ENCODE assay signal across 8 mouse cellular contexts in genomic region chr1:133132388-133133326, GRCm38 (mm10). TPM values are rescaled to one million over a fixed set of nuclear protein-coding genes. Genes with fewer than 3 reads are reported as not detected.
DNase-seq lines count a peak whose midpoint lies in the region; ATAC-seq and TF ChIP-seq lines count a peak whose summit lies in the region.

No protein-coding gene starts in this region.

- H3K9me3 ChIP-seq in intestine, embryonic 14.5 days (ENCODE audit: control insufficient read depth, low read length): no peaks in the 10 kb centered on the region
- H3K9me3 ChIP-seq in midbrain, embryonic 16.5 days (replicated peaks; ENCODE audit: control insufficient read depth, low read length, poor library complexity, severe bottlenecking): no peaks in the 10 kb centered on the region

- TF ChIP-seq POLR2A in embryonic fibroblast, embryonic 13.5 days (IDR thresholded peaks at IDR 0.05; ENCODE audit: low read depth, low read length): no peak

- no peak for TF ChIP-seq CTCF in embryonic fibroblast, embryonic 13.5 days (IDR thresholded peaks at IDR 0.05; ENCODE audit: borderline replicate concordance, insufficient read depth, low read length)

- 0 out of 2 replicates have a peak overlapping the region, but pooled peaks have one; percentile 94 for H3K27ac ChIP-seq in embryonic fibroblast, embryonic 13.5 days (ENCODE audit: insufficient read depth, low read length)
- peak overlapping the region; percentile 96; the same call in 1 of the 2 replicates for H3K27ac ChIP-seq in intestine, embryonic 14.5 days (ENCODE audit: low read depth)
- no peak overlapping the region; the same call in 1 of the 2 replicates for H3K27ac ChIP-seq in midbrain, embryonic 16.5 days (ENCODE audit: low read length)

- DNase-seq in adrenal gland, adult 18-20 months (ENCODE audit: low spot score in 2 of 2): peak; percentile 24 to 30
- DNase-seq in adrenal gland, postnatal 4 days (ENCODE audit: low spot score in 2 of 2): no peak
- peak; percentile 35 for DNase-seq in A20 (ENCODE audit: low read depth, low spot score)
- DNase-seq in intestine, embryonic 14.5 days (ENCODE audit: low spot score): no peak
- no peak for DNase-seq in urinary bladder, postnatal 10 days (ENCODE audit: low spot score)
- no peak for DNase-seq in left cerebral cortex, adult 11 months (ENCODE audit: low spot score)

- H3K4me1 ChIP-seq in embryonic fibroblast, embryonic 13.5 days (ENCODE audit: control insufficient read depth, insufficient read depth, low read length): no peaks in the 10 kb centered on the region
- peaks cover 25% of the 10 kb centered on the region for H3K4me1 ChIP-seq in intestine, embryonic 14.5 days (replicated peaks; ENCODE audit: control insufficient read depth, insufficient read depth, low read length)
- peaks cover 42% of the 10 kb centered on the region for H3K4me1 ChIP-seq in midbrain, embryonic 16.5 days (ENCODE audit: control insufficient read depth, insufficient read depth, low read length)

- H3K4me2 ChIP-seq in intestine, embryonic 14.5 days (ENCODE audit: low read length): peak overlapping the region; percentile 85
- H3K4me2 ChIP-seq in midbrain, embryonic 16.5 days (ENCODE audit: low read length): peak overlapping the region; percentile 100

- 7% methylated on average over 26 of the region's 26 CpGs for WGBS in intestine, embryonic 14.5 days
- WGBS in midbrain, embryonic 16.5 days: 12% methylated on average over 26 of the region's 26 CpGs

- ATAC-seq in intestine, embryonic 14.5 days (replicated peaks; ENCODE audit: low FRiP score, low TSS enrichment, low read depth): no peak
- no peak for ATAC-seq in midbrain, embryonic 16.5 days

- peak overlapping the region; percentile 92 for H3K4me3 ChIP-seq in embryonic fibroblast, embryonic 13.5 days (ENCODE audit: insufficient read depth, low read length)
- H3K4me3 ChIP-seq in intestine, embryonic 14.5 days (ENCODE audit: low read depth, low read length): peak overlapping the region; percentile 100
- H3K4me3 ChIP-seq in midbrain, embryonic 16.5 days (ENCODE audit: low read depth, low read length): peak overlapping the region; percentile 98

- peak overlapping the region; percentile 98 for H3K9ac ChIP-seq in intestine, embryonic 14.5 days (ENCODE audit: low read length)
- peak overlapping the region; percentile 96 for H3K9ac ChIP-seq in midbrain, embryonic 16.5 days (ENCODE audit: low read depth, low read length)

- H3K36me3 ChIP-seq in intestine, embryonic 14.5 days (ENCODE audit: control insufficient read depth, insufficient read depth, low read length): peaks cover 30% of the 10 kb centered on the region
- H3K36me3 ChIP-seq in midbrain, embryonic 16.5 days (ENCODE audit: control insufficient read depth, insufficient read depth, low read length): peaks cover 5% of the 10 kb centered on the region

- H3K27me3 ChIP-seq in intestine, embryonic 14.5 days (replicated peaks; ENCODE audit: control insufficient read depth, insufficient read depth, low read length): no peaks in the 10 kb centered on the region
- H3K27me3 ChIP-seq in midbrain, embryonic 16.5 days (ENCODE audit: control insufficient read depth, insufficient read depth, low read depth, low read length): no peaks in the 10 kb centered on the region

RNA-seq across cellular contexts. Expression of gene Ppp1r15b, which starts 1.7 kb away (rescaled TPM):
- total RNA-seq in adrenal gland, adult 18-20 months (2021): 100 to 1,000 TPM in 1 of 2 experiments, 10 to 100 TPM in 1; 95.7 to 103 TPM
- total RNA-seq in adrenal gland, postnatal 4 days (2021): 10 to 100 TPM; 71.6 to 75.0 TPM
- polyA plus RNA-seq in embryonic fibroblast, embryonic 13.5 days (2011; ENCODE audit: insufficient read length, low read depth, missing spikeins): 55.8 and 63.3 TPM in 2 replicates
- polyA plus RNA-seq in intestine, embryonic 14.5 days (2014; fragmentation: Nextera tagmentation; extraction: Ambion mirVana): 50.6 and 54.4 TPM in 2 replicates
- polyA plus RNA-seq in midbrain, embryonic 16.5 days (2015; fragmentation: Nextera tagmentation; extraction: Ambion mirVana): 27.7 and 30.7 TPM in 2 replicates

RNA-seq across cellular contexts. Expression of gene Plekha6, which starts 31.4 kb away (rescaled TPM):
- total RNA-seq in adrenal gland, adult 18-20 months (2021): 10 to 100 TPM in 1 of 2 experiments, 1 to 10 TPM in 1; 9.0 to 17.9 TPM
- 10 to 100 TPM; 22.2 to 32.7 TPM for total RNA-seq in adrenal gland, postnatal 4 days (2021)
- 2.6 and 3.6 TPM in 2 replicates for polyA plus RNA-seq in embryonic fibroblast, embryonic 13.5 days (2011; ENCODE audit: insufficient read length, low read depth, missing spikeins)
- polyA plus RNA-seq in intestine, embryonic 14.5 days (2014; fragmentation: Nextera tagmentation; extraction: Ambion mirVana): 15.9 TPM in 2 replicates
- polyA plus RNA-seq in midbrain, embryonic 16.5 days (2015; fragmentation: Nextera tagmentation; extraction: Ambion mirVana): 17.3 and 22.2 TPM in 2 replicates

Comparison
In these comparisons a context has a peak if more than half of its experiments do, and no peak if none do; other contexts are left out.
1. DNase-seq: peak in adrenal gland, adult 18-20 months (2 of 2) and A20 (single experiment); none in adrenal gland, postnatal 4 days (0 of 2), intestine, embryonic 14.5 days (single experiment), urinary bladder, postnatal 10 days (single experiment) and left cerebral cortex, adult 11 months (single experiment).
2. Peak in every context shown above with its lines, with median percentiles within 50 percentile points of each other: H3K4me3 ChIP-seq.